Mouse (Mus musculus) forebrain, embryonic 10.5 days (tissue): ENCODE measurements at regions not wholly inside any gene's neighbourhood (a gene's known extent, or its start where the extent isn't known, plus 50 kb on each side); places are given as distances from the start of the nearest gene placed in this dataset.

Experiments used
- DNase-seq: peaks from one replicate; pipeline ENCODE4 v3.0.0-alpha.2; 2017; ENCODE audit warnings: low spot score; ENCODE audit errors: extremely low spot score
- H3K27ac ChIP-seq: fragments of 300-500 bp; sonication (generic); 2 replicates; pipeline ENCODE4 v1.5.1; 2016; ENCODE audit warnings: mild to moderate bottlenecking
- H3K27me3 ChIP-seq: fragments of 300-500 bp; sonication (generic); 2 replicates; pipeline ENCODE4 v1.6.1; 2016; ENCODE audit warnings: mild to moderate bottlenecking; ENCODE audit not compliant: poor library complexity, severe bottlenecking
- H3K36me3 ChIP-seq: fragments of 300-500 bp; sonication (generic); replicated peaks from 2 replicates; pipeline ENCODE4 v1.6.1; 2016; ENCODE audit warnings: mild to moderate bottlenecking, moderate library complexity
- H3K4me1 ChIP-seq: fragments of 300-500 bp; sonication (generic); 2 replicates; pipeline ENCODE4 v1.6.1; 2016
- H3K4me3 ChIP-seq: fragments of 300-500 bp; sonication (generic); 2 replicates; pipeline ENCODE4 v1.5.1; 2016; ENCODE audit warnings: mild to moderate bottlenecking, moderate library complexity
- H3K9me3 ChIP-seq: fragments of 300-500 bp; sonication (generic); 2 replicates; pipeline ENCODE4 v1.6.1; 2016; ENCODE audit warnings: mild to moderate bottlenecking, moderate library complexity
- WGBS: fragments of 180-500 bp; shearing (Covaris S2); methylation state at CpG from one replicate; pipeline ENCODE4 v1.1.7; 2016; 5-methylcytosine and 5-hydroxymethylcytosine counted together

DNA sequence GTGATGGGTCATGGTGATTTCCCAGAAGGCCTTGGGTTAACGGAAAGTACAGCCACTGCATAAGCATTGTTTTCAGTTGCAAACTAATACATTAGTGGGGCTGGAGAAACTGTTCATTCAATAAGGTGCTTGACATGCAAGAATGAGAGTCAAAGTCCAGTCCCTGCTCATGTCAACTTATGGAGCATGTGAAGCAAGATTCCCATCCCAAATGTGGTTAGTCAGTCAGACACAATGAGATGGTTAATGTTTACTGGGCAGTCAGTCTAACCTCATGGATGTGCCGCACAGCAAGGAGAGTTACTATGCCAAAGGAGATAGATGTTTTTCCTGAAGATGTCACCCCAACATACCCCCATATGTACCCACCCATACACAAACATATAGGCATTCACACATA, 993.8 kb upstream of the Jmjd1c start:
- no peaks in the 10 kb centered on the region for H3K27me3 ChIP-seq
- H3K9me3 ChIP-seq: no peaks in the 10 kb centered on the region
- no peak overlapping the region for H3K4me3 ChIP-seq
- no peaks in the 10 kb centered on the region for H3K4me1 ChIP-seq
- DNase-seq: no peak
- H3K27ac ChIP-seq: no peak overlapping the region
- WGBS: 92% methylated on average over 2 of the region's 2 CpGs
- no peaks in the 10 kb centered on the region for H3K36me3 ChIP-seq

GRCm38 (mm10) chr10:66131361-66131760, 964.6 kb upstream of the Jmjd1c start:
- H3K9me3 ChIP-seq: no peaks in the 10 kb centered on the region
- no peak overlapping the region for H3K27ac ChIP-seq
- no peaks in the 10 kb centered on the region for H3K4me1 ChIP-seq
- no peaks in the 10 kb centered on the region for H3K36me3 ChIP-seq
- DNase-seq: no peak
- H3K27me3 ChIP-seq: no peaks in the 10 kb centered on the region
- no peak overlapping the region for H3K4me3 ChIP-seq
- 77% methylated on average over 3 of the region's 3 CpGs for WGBS

- DNase-seq: no peak
- no peak overlapping the region for H3K27ac ChIP-seq
- 78% methylated on average over 4 of the region's 4 CpGs for WGBS
- H3K4me1 ChIP-seq: no peaks in the 10 kb centered on the region
- no peaks in the 10 kb centered on the region for H3K9me3 ChIP-seq
- H3K27me3 ChIP-seq: no peaks in the 10 kb centered on the region
- H3K4me3 ChIP-seq: no peak overlapping the region
- no peaks in the 10 kb centered on the region for H3K36me3 ChIP-seq
These were observed 963.9 kb upstream of the Jmjd1c start for GRCm38 (mm10) chr10:66132025-66132424.

DNA sequence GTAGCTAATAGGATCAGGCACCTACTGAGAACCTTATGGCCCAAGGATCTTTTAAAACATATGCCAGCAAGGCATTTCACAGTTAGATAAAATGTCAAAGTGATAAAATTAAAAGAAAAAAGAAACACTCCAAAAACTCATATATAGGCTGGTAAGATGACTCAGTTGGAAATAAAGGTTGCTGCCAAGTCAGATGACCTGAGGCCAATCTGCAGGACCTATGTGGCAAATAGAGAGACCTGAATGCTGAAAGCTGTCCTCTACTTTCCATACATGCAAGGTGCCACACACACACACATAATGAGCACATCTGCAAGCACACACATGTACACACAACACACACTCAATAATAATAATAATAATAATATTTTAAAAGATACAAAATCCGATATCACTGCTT, 953.5 kb upstream of the Jmjd1c start:
- Histone ChIP-seq H3K4me1 (0 out of 2 replicates have a peak, but pooled peaks cover 3% of the 10 kb centered on the region), H3K9me3 (no peaks in the 10 kb centered on the region), H3K27me3 (no peaks in the 10 kb centered on the region), H3K27ac (no peak overlapping the region), H3K4me3 (no peak overlapping the region), H3K36me3 (no peaks in the 10 kb centered on the region)
- DNase-seq: no peak
- 98% methylated on average over 1 of the region's 1 CpGs for WGBS

DNA sequence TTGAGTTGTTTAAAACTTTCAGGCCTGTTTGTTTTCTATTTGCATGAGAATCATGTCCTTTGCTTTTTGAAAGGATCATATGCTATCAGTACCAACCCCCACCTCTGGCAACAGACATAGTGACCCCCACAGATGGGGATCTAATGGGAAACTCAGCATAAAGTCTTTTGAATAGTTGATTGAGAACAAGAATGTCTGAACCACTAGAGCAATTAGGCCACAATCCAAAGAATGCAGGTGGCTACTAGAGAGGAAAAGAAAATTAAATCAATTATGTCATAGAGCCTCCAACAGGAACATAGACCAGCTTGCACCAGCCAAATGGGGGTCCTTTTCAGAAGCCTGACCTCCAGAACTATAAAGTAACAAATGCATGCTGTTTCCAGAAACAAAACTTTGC, 953.0 kb upstream of the Jmjd1c start:
- no peak for DNase-seq
- Histone ChIP-seq H3K9me3 (no peaks in the 10 kb centered on the region), H3K4me3 (no peak overlapping the region), H3K36me3 (no peaks in the 10 kb centered on the region), H3K27ac (no peak overlapping the region), H3K4me1 (0 out of 2 replicates have a peak, but pooled peaks cover 3% of the 10 kb centered on the region), H3K27me3 (no peaks in the 10 kb centered on the region)

DNA sequence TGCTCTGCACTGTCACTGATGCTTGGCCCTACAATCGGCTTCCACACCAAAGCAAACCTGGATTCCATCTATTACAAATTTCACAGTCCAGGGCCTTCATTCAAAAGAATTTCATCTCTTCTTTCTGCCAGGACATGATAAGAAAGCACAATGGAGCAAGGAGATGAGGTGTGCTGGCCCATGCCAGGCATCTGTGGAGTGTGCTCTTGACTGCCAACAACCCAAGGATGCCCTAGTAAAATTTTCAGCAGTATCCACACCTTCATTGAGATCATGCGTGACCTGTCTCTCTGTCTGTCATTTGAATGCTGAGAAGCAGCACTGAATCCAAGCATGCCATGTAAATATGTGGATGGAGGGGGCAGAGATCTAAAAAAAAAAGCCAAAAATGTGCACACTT, 945.0 kb upstream of the Jmjd1c start:
- no peaks in the 10 kb centered on the region for H3K36me3 ChIP-seq
- no peaks in the 10 kb centered on the region for H3K4me1 ChIP-seq
- H3K27ac ChIP-seq: no peak overlapping the region
- no peaks in the 10 kb centered on the region for H3K9me3 ChIP-seq
- no peaks in the 10 kb centered on the region for H3K27me3 ChIP-seq
- no peak for DNase-seq
- WGBS: 90% methylated on average over 2 of the region's 2 CpGs
- H3K4me3 ChIP-seq: no peak overlapping the region

DNA sequence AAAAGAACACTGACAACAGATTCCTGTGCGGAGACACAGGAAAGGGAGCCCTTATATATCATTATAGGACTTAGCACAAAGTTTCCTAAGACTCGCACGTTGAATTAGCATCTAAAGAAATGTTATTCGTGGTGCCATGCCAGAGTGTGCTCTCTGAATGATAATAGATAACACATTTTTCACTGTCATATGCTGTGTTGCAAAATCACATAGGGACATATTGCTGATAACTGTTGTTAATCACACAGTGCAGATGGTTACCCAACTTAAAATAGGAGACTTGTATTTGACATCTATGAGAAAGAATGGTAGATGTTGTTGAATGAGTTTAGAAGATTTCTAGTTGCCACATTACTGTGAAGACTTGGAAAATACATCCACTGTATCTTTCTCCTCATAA, 943.1 kb upstream of the Jmjd1c start:
- 93% methylated on average over 4 of the region's 4 CpGs for WGBS
- H3K4me3 ChIP-seq: no peak overlapping the region
- H3K27ac ChIP-seq: no peak overlapping the region
- no peaks in the 10 kb centered on the region for H3K36me3 ChIP-seq
- H3K9me3 ChIP-seq: no peaks in the 10 kb centered on the region
- no peaks in the 10 kb centered on the region for H3K4me1 ChIP-seq
- H3K27me3 ChIP-seq: no peaks in the 10 kb centered on the region
- DNase-seq: no peak

- 90% methylated on average over 5 of the region's 5 CpGs for WGBS
- no peak overlapping the region for H3K4me3 ChIP-seq
- H3K27ac ChIP-seq: no peak overlapping the region
- H3K36me3 ChIP-seq: no peaks in the 10 kb centered on the region
- no peaks in the 10 kb centered on the region for H3K4me1 ChIP-seq
- no peak for DNase-seq
- no peaks in the 10 kb centered on the region for H3K27me3 ChIP-seq
- no peaks in the 10 kb centered on the region for H3K9me3 ChIP-seq
These were observed 934.9 kb upstream of the Jmjd1c start for GRCm38 (mm10) chr10:66160916-66161556.

GRCm38 (mm10) chr10:66172803-66173202, 923.1 kb upstream of the Jmjd1c start:
- no peak overlapping the region for H3K4me3 ChIP-seq

GRCm38 (mm10) chr10:66177318-66177717, 918.6 kb upstream of the Jmjd1c start:
- Histone ChIP-seq H3K27ac (no peak overlapping the region), H3K36me3 (no peaks in the 10 kb centered on the region), H3K4me3 (no peak overlapping the region), H3K27me3 (no peaks in the 10 kb centered on the region), H3K9me3 (no peaks in the 10 kb centered on the region), H3K4me1 (no peaks in the 10 kb centered on the region)
- DNase-seq: no peak
- WGBS: 78% methylated on average over 3 of the region's 3 CpGs

More at GRCm38 (mm10) chr10:66172803-66173202, 923.1 kb upstream of the Jmjd1c start:
- 88% methylated on average over 4 of the region's 4 CpGs for WGBS
- H3K27ac ChIP-seq: no peak overlapping the region
- DNase-seq: no peak
- no peaks in the 10 kb centered on the region for H3K9me3 ChIP-seq
- no peaks in the 10 kb centered on the region for H3K36me3 ChIP-seq
- H3K4me1 ChIP-seq: no peaks in the 10 kb centered on the region
- no peaks in the 10 kb centered on the region for H3K27me3 ChIP-seq

DNA sequence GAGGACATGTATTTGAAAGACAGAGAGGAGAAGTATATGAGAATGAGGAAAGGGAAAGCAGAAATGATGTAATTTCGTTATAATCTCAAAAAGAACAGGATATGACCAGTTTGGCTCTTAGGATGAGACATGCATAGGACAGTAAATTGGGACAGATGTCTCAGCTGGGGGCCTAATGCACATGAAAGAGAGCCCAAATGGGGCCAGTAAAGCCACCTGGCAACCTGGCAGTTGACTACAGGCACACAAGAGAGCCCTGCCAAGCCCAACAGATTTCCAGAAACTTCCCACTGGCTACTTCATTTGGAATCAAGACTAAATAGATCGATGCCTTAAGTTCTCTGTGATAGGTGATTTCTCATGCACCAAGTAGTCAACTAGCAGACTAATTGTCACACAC, 914.7 kb upstream of the Jmjd1c start:
- DNase-seq: no peak
- H3K9me3 ChIP-seq: no peaks in the 10 kb centered on the region
- no peaks in the 10 kb centered on the region for H3K4me1 ChIP-seq
- WGBS: 84% methylated on average over 2 of the region's 2 CpGs
- H3K4me3 ChIP-seq: no peak overlapping the region
- no peaks in the 10 kb centered on the region for H3K27me3 ChIP-seq
- H3K36me3 ChIP-seq: no peaks in the 10 kb centered on the region
- no peak overlapping the region for H3K27ac ChIP-seq

GRCm38 (mm10) chr10:66183069-66183468, 912.9 kb upstream of the Jmjd1c start:
- Histone ChIP-seq H3K36me3 (no peaks in the 10 kb centered on the region), H3K9me3 (no peaks in the 10 kb centered on the region), H3K27me3 (no peaks in the 10 kb centered on the region), H3K4me3 (no peak overlapping the region), H3K4me1 (no peaks in the 10 kb centered on the region), H3K27ac (no peak overlapping the region)
- WGBS: 89% methylated on average over 2 of the region's 2 CpGs
- DNase-seq: no peak

GRCm38 (mm10) chr10:66187038-66187437, 908.9 kb upstream of the Jmjd1c start:
- H3K4me1 ChIP-seq: no peaks in the 10 kb centered on the region

GRCm38 (mm10) chr10:66201115-66201514, 894.8 kb upstream of the Jmjd1c start:
- no peak for DNase-seq
- Histone ChIP-seq H3K27ac (no peak overlapping the region), H3K4me3 (no peak overlapping the region), H3K27me3 (no peaks in the 10 kb centered on the region), H3K36me3 (no peaks in the 10 kb centered on the region), H3K4me1 (peaks cover 6% of the 10 kb centered on the region), H3K9me3 (no peaks in the 10 kb centered on the region)
- WGBS: 53% methylated on average over 4 of the region's 4 CpGs

More at GRCm38 (mm10) chr10:66187038-66187437, 908.9 kb upstream of the Jmjd1c start:
- H3K9me3 ChIP-seq: no peaks in the 10 kb centered on the region
- H3K36me3 ChIP-seq: no peaks in the 10 kb centered on the region
- H3K27ac ChIP-seq: no peak overlapping the region
- no peak for DNase-seq
- 47% methylated on average over 1 of the region's 1 CpGs for WGBS
- no peaks in the 10 kb centered on the region for H3K27me3 ChIP-seq
- H3K4me3 ChIP-seq: no peak overlapping the region
